11 mouse cellular contexts compared by ENCODE assay signal in genomic region chr4:131657922-131658321, GRCm38 (mm10).
A peak's percentile ranks its signal among the peaks of the same experiment; 100 is the strongest.
DNase-seq lines count a peak whose midpoint lies in the region; ATAC-seq lines count a peak whose summit lies in the region.
"Had no signal": no experiment of that assay in that cellular context is flagged by ENCODE, and none has a peak within 500 bp of the region (broad histone marks: within the 10 kb centered on the region; RNA-seq: fewer than 3 reads in every experiment).

No protein-coding gene starts in this region.

- no peak overlapping the region for H3K27ac ChIP-seq in embryonic facial prominence, embryonic 14.5 days (replicated peaks; ENCODE audit: low read depth, low read length)
- H3K27ac ChIP-seq: heart, embryonic 15.5 days had no signal

- no peak for ATAC-seq in embryonic facial prominence, embryonic 14.5 days (ENCODE audit: low read depth)
- ATAC-seq: CD4-positive, CD25-positive, alpha-beta regulatory T cell, adult 4 months had no signal

- no peak overlapping the region for H3K4me2 ChIP-seq in embryonic facial prominence, embryonic 14.5 days (ENCODE audit: low read depth, low read length)
- H3K4me2 ChIP-seq: heart, embryonic 15.5 days had no signal

- H3K9me3 ChIP-seq in embryonic facial prominence, embryonic 14.5 days (ENCODE audit: control insufficient read depth, low read length) = no peaks in the 10 kb centered on the region
- H3K9me3 ChIP-seq: heart, embryonic 15.5 days had no signal

- H3K9ac ChIP-seq in embryonic facial prominence, embryonic 14.5 days (ENCODE audit: low read depth, low read length) = no peak overlapping the region
- H3K9ac ChIP-seq: heart, embryonic 15.5 days had no signal

- DNase-seq in gastrocnemius, postnatal 14 days = peak; percentile 12
- no peak for DNase-seq in gastrocnemius, adult 8-10 months (ENCODE audit: low spot score in 2 of 2)
- DNase-seq in ovary, postnatal 36 days (ENCODE audit: low spot score) = peak; percentile 32
- no peak for DNase-seq in ovary, postnatal 10 days (ENCODE audit: low spot score)
- DNase-seq in embryonic facial prominence, embryonic 14.5 days (ENCODE audit: low spot score) = peak; percentile 58
- peak; percentile 74 for DNase-seq in retina, embryonic 14.5 days (ENCODE audit: low spot score)
- DNase-seq in right cerebral cortex, adult 18-20 months = no peak
- DNase-seq in cerebellum, adult 11 months = no peak
- DNase-seq: right cerebral cortex, postnatal 25 days had no signal

- H3K4me1 ChIP-seq in embryonic facial prominence, embryonic 14.5 days (ENCODE audit: control insufficient read depth, insufficient read depth, low read length) = no peaks in the 10 kb centered on the region
- H3K4me1 ChIP-seq: heart, embryonic 15.5 days had no signal

- 18% methylated on average over 10 of the region's 10 CpGs for WGBS in embryonic facial prominence, embryonic 14.5 days

- no peak overlapping the region for H3K4me3 ChIP-seq in embryonic facial prominence, embryonic 14.5 days (ENCODE audit: low read depth, low read length)
- H3K4me3 ChIP-seq: heart, embryonic 15.5 days had no signal

- intact Hi-C loops in gastrocnemius, postnatal 14 days (cut with DNase I; ENCODE audit: low total_unique reads) = no loop called here

- no peaks in the 10 kb centered on the region for H3K27me3 ChIP-seq in embryonic facial prominence, embryonic 14.5 days (replicated peaks; ENCODE audit: control insufficient read depth, insufficient read depth, low read length)
- H3K27me3 ChIP-seq: heart, embryonic 15.5 days had no signal

- H3K36me3 ChIP-seq in embryonic facial prominence, embryonic 14.5 days (ENCODE audit: control insufficient read depth, insufficient read depth, low read length) = no peaks in the 10 kb centered on the region
- H3K36me3 ChIP-seq: heart, embryonic 15.5 days had no signal

Comparison
In these comparisons a context has a peak if more than half of its experiments do, and no peak if none do; other contexts are left out.
1. DNase-seq: peak in gastrocnemius, postnatal 14 days (single experiment), ovary, postnatal 36 days (single experiment), embryonic facial prominence, embryonic 14.5 days (single experiment) and retina, embryonic 14.5 days (single experiment); none in gastrocnemius, adult 8-10 months (0 of 2), ovary, postnatal 10 days (single experiment), right cerebral cortex, adult 18-20 months (single experiment) and cerebellum, adult 11 months (single experiment).